Mouse (Mus musculus) skeletal muscle tissue, adult 2 months (tissue): Measurements from ENCODE around the gene Hoxd10.

ENCODE experiments used
- DNase-seq: peaks from one replicate; pipeline ENCODE4 v3.0.0-alpha.2; 2012; ENCODE audit warnings: low read depth, low spot score

Hoxd10 gene

GRCm38 (mm10) chr2:74691022-74691951 is at the start of gene Hoxd10:
Hoxd10 (plus strand) TSS chr2:74691924.
- peak; percentile 79 for DNase-seq

- no peak for DNase-seq
Measured at GRCm38 (mm10) chr2:74642431-74642830, 49.3 kb upstream of the Hoxd10 start.

- no peak for DNase-seq
Measured at GRCm38 (mm10) chr2:74645631-74646030, 46.1 kb upstream of the Hoxd10 start.

- no peak for DNase-seq
Measured at GRCm38 (mm10) chr2:74647082-74647864, 44.5 kb upstream of the Hoxd10 start.

GRCm38 (mm10) chr2:74652996-74653340 is 38.8 kb upstream of the Hoxd10 start:
- DNase-seq, result no peak

- no peak for DNase-seq
Measured at GRCm38 (mm10) chr2:74653781-74654535, 37.8 kb upstream of the Hoxd10 start.

GRCm38 (mm10) chr2:74654743-74655419 is 36.8 kb upstream of the Hoxd10 start:
- DNase-seq, result no peak

- DNase-seq, result no peak
Measured at GRCm38 (mm10) chr2:74655420-74655781, 36.3 kb upstream of the Hoxd10 start.

GRCm38 (mm10) chr2:74655821-74656631 is 35.7 kb upstream of the Hoxd10 start:
- no peak for DNase-seq

GRCm38 (mm10) chr2:74656632-74657021 is 35.1 kb upstream of the Hoxd10 start:
- DNase-seq, result no peak

GRCm38 (mm10) chr2:74657251-74658023 is 34.3 kb upstream of the Hoxd10 start:
- DNase-seq, result no peak

GRCm38 (mm10) chr2:74658024-74658666 is 33.6 kb upstream of the Hoxd10 start:
- no peak for DNase-seq

GRCm38 (mm10) chr2:74658667-74659371 is 32.9 kb upstream of the Hoxd10 start:
- no peak for DNase-seq

GRCm38 (mm10) chr2:74659507-74660005 is 32.2 kb upstream of the Hoxd10 start, which contains the start of gene Evx2:
Evx2 (minus strand) TSS chr2:74659557.
- DNase-seq, result no peak

GRCm38 (mm10) chr2:74660421-74661375 is 31.0 kb upstream of the Hoxd10 start:
- no peak for DNase-seq

- no peak for DNase-seq
Measured at GRCm38 (mm10) chr2:74661685-74662084, 30.0 kb upstream of the Hoxd10 start.

GRCm38 (mm10) chr2:74663291-74663925 is 28.3 kb upstream of the Hoxd10 start:
- DNase-seq, result no peak
